Mouse (Mus musculus): Measurements from ENCODE around the gene Urad.

- no peak for TF ChIP-seq EP300 (IDR thresholded peaks at IDR 0.05)
- TF ChIP-seq CTCF (IDR thresholded peaks at IDR 0.05), result no peak
Observed at GRCm38 (mm10) chr5:147342901-147343300, 20.7 kb upstream of the Urad start.
